Mouse (Mus musculus) megakaryocyte progenitor cell, adult 5-6 weeks (primary cell): ENCODE measurements around the gene Vps45. TPM values are rescaled to one million over a fixed set of nuclear protein-coding genes. Genes with fewer than 3 reads are reported as not detected.
"Not testable (repeated sequence)": the region's sequence is repeated elsewhere in the genome, so short reads cannot be mapped to it uniquely, and the experiment has no call there.

Source experiments
- ATAC-seq: replicated peaks from 2 replicates; pipeline ENCODE4 v1.8.0; 2016; ENCODE audit warnings: mild to moderate bottlenecking, moderate TSS enrichment, inconsistent platforms; ENCODE audit not compliant: poor library complexity
- total RNA-seq, 2 experiments: library from RNA; stranded (forward) in 1 of 2; stranded (reverse) in 1 of 2; fragments of 157-497, 149-512 nt in 1 of 2; fragments of 200-1000 nt in 1 of 2; gene quantifications; 2 replicates each; pipeline versions ENCODE4 v1.2.3 to v1.2.4; 2015 to 2017

Vps45 gene
- total RNA-seq, 2 experiments from 2014 or later: 10.9 to 28.4 TPM

- ATAC-seq: peak; percentile 83
Observed at GRCm38 (mm10) chr3:96081006-96081405, 22.7 kb upstream of the Vps45 start.

DNA sequence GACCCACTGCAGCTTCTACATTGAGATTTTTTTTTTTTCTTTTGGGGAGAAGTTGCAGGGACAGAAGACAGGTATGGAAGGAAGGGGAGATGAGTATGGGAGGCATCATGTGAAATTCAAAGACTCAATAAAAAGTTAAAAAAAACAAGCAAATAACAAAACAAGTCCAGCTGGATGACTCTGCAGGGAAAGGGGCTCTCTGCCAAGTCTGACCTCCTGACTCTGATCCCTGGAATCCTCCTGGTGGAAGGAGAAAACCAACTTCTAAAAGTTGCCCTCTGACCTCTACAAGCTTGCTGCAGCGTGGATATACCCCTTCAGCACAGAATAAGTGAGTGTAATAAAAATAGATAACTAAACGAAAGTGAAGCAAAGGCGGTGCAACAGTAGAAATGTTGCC is 20.4 kb upstream of the Vps45 start:
- ATAC-seq: no peak

GRCm38 (mm10) chr3:96078066-96078465 is 19.8 kb upstream of the Vps45 start:
- ATAC-seq: no peak

- ATAC-seq: no peak
Observed at GRCm38 (mm10) chr3:96072921-96073486, 14.7 kb upstream of the Vps45 start.

- ATAC-seq: no peak
Observed at GRCm38 (mm10) chr3:96070241-96070640, 12.0 kb upstream of the Vps45 start.

- ATAC-seq: no peak
Observed at GRCm38 (mm10) chr3:96069542-96069941, 11.3 kb upstream of the Vps45 start.

DNA sequence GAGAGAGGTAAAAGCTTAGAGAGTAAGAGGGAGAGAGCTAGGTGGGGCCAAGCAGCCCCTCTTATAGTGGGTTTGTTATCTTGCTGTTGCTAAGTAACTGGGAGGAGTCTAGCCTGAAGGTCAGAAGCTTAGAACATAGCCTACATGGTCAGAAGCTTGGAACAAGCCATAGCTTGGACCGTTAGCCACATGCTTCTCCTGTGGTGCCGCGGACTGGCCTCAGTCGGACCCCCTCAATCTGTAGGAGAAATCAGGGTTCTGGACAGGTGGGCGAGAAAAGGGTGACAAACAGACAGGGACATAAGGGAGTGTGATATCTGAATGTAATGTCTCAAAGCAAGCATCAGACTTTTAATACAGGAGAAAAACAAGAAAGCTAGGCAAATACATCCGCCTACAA is 10.8 kb upstream of the Vps45 start:
- no peak for ATAC-seq

DNA sequence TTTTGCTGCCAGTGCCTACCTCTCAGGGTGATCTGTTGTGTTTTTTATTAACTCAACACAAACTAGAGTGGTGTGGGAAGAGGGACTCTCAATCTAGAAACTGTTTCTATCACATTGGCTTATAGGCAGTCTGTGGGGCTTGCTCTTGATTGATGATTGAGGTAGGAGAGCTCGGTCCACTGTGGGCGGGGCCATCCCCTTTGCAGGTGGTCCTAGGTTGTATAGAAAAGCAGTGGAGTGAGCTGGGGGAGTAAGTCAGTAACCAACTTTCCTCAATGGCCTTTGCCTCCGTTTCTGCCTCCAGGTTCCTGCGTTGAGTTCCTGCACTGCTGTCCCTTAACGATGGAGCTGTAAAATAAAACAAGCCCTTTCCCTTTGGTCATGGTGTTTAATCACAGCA is 8.5 kb upstream of the Vps45 start:
- ATAC-seq: no peak

DNA sequence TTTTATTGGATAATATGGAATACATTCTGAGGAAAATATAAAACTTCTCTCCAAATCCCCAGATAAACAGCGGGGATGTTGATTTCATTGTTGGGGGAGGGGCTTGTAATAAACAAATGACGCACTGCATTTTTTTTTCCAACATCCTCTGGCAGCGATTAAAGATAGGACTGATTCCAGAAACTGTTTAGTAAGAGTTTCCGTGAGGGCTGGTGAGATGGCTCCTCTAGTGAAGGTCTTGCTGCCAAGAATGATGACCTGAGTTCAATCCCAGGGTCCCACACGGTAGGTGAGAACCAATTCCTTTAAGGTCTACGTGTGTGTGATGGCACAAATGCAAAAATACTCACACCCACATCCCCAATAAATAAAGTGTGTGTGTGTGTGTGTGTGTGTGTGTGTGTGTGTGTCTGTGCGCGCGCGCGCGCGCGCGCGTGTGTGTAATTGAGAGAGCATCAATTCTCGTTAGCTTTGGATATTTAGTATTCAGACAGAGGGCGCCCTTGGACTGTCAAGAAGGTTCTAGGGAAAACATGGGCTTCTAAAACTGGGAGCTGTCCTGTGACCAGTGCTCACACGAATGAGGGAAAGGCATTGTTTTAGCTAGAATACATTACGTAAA is 7.6 kb upstream of the Vps45 start:
- ATAC-seq: peak; percentile 88

- no peak for ATAC-seq
Observed at GRCm38 (mm10) chr3:96065147-96065546, 6.9 kb upstream of the Vps45 start.

DNA sequence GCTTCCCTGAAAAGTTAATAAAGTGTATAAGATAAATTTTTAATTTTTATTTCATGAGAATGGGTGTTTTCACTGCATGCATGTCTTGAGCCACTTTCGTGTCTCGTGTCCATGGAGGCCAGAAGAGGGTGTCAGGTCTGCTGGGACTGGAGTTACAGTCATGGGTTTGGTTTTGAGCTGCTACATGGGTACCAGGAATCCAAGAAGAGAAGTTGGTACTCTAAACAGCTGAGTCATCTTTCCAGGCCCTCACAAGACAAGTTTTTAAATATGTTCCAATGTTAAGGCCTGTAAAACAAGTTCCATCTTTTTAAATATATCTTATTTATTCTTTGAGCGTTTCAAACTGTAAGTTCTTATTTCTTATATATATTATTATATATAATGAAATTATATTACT is 6.0 kb upstream of the Vps45 start:
- no peak for ATAC-seq

DNA sequence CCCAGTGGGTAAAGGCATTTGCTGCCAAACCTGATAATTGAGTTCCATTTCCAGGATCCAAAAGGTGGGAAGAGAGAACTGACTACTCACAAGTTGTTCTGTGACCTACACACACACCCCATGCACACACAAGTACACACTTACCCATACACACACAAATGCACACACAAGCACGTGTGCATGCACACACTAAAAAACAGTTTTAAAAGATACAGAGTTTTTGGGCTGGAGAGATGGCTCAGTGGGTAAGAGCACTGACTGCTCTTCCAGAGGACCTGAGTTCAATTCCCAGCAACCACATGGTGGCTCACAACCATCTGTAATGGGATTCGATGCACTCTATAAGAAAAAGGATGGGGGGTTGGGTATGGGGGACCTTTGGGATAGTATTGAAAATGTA is 5.0 kb upstream of the Vps45 start:
- no peak for ATAC-seq

GRCm38 (mm10) chr3:96060146-96060545 is 1.9 kb upstream of the Vps45 start:
- no peak for ATAC-seq

- ATAC-seq: peak; percentile 95
Observed at GRCm38 (mm10) chr3:96057747-96058204, 490 bp downstream of the Vps45 start.

DNA sequence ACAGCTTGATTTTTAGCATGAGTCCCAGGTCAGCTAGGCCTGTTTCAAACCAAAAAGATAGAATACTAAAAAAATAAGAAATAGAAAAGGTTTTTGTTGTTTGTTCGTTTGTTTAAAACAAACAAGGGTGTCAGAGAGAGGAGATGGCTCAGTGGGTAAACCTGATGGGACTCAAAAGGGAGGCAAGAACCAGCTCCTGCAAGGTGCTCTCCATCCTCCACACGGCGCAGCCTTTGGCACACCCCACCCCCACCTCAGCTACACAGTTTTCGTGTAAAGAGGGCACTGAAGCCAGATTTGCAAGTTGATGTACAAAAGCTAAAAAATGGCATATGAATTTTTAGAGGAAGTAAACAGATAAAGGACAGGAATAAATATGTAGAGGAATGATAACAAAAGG is 2.2 kb downstream of the Vps45 start:
- no peak for ATAC-seq

DNA sequence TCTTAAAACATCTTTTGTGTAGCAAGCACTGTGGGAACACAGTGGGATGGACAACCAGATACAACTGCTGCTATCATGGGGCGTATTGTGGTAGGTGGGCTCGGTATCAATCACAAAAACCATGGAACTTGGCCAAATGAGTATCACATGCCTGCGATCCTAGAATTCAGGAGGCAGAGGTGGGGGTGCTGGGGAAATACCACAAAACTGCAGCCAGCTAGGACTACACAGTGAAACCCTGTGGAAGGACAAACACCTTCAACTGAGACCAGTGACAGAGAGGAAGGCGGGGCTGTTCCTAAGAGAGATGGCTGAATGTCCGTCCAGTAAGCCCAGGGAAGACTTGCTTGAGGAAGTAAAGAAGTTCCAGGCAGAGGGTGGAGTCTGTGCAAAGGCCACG is 3.0 kb downstream of the Vps45 start:
- ATAC-seq: no peak

GRCm38 (mm10) chr3:96051839-96052238 is 6.4 kb downstream of the Vps45 start:
- ATAC-seq: peak; percentile 92

DNA sequence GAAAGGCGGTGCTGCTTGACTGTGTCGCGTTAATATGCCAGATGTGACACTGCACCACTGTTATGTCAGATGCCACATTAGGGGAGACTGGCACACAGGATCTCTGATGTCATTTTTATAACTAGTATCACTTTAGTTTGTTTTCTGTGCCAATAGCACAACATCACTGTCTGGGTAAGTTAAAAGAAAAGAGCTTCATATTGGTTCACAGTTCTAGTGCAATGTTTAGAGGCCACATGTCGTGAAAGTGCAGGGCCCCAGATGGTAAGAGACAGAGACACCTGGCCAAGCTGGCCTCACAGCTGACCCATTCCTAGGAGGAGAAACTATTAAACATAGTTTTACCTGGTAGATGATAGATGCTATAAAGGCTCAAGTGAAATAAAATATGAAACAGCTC is 7.1 kb downstream of the Vps45 start:
- no peak for ATAC-seq

- ATAC-seq: no peak
Observed at GRCm38 (mm10) chr3:96050779-96051178, 7.5 kb downstream of the Vps45 start.

DNA sequence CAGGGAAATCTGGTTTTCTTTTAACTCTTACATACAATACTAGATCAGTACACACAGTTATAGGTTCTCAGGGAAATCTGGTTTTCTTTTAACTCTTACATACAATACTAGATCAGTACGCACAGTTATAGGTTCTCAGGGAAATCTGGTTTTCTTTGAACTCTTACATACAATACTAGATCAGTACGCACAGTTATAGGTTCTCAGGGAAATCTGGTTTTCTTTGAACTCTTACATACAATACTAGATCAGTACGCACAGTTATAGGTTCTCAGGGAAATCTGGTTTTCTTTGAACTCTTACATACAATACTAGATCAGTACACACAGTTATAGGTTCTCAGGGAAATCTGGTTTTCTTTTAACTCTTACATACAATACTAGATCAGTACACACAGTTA is 13.7 kb downstream of the Vps45 start:
- not testable (repeated sequence) for ATAC-seq

DNA sequence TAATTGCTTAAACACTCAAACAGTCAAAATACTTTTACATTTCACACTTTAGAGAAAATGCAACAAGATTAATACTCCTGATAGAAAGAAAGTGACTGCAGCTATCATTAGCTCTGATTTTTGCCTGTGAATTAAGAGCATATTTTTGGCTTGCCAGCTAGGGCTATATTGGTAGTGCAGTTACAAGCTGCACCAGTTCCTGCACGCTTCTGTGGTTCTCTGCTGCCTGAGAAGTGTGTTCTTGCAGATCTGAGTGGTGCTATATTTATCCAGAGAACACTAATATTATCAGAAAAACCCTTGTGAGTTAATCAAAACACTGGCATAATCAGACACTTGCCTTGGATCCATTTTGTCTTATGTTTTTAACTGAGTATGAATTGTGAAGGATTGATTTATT is 15.2 kb downstream of the Vps45 start:
- ATAC-seq: no peak

- ATAC-seq: no peak
Observed at GRCm38 (mm10) chr3:96041079-96041478, 17.2 kb downstream of the Vps45 start.

GRCm38 (mm10) chr3:96040663-96041006 is 17.6 kb downstream of the Vps45 start:
- ATAC-seq: no peak
